Mouse (Mus musculus) olfactory bulb, adult 2 months (tissue): Measurements from ENCODE around the gene Fam69a.

ENCODE experiments used
- CTCF ChIP-seq: fragments of 200-500 bp; IDR thresholded peaks from 2 replicates; pipeline ENCODE4 v1.5.1; 2012; ENCODE audit warnings: low read depth, mild to moderate bottlenecking, low read length, moderate library complexity; ENCODE audit not compliant: insufficient read depth
- POLR2A ChIP-seq: fragments of 200-500 bp; IDR thresholded peaks from 2 replicates; pipeline ENCODE4 v1.6.1; 2012; ENCODE audit warnings: mild to moderate bottlenecking, low read depth, low read length, moderate library complexity; ENCODE audit not compliant: insufficient read depth

- TF ChIP-seq POLR2A (no peak), CTCF (no peak)
These were observed 44.4 kb upstream of the Fam69a start for GRCm38 (mm10) chr5:108031267-108031666.
